Mouse (Mus musculus): Measurements from ENCODE around the gene Shb. TPM values are rescaled to one million over a fixed set of nuclear protein-coding genes. Genes with fewer than 3 reads are reported as not detected.

The Shb gene
- polyA plus RNA-seq, 1 experiment from 2014 or later, result 2.5 TPM

GRCm38 (mm10) chr4:45471654-45472556, 60.4 kb downstream of the Shb start:
- peaks cover 37% of the 10 kb centered on the region for H3K4me1 ChIP-seq (ENCODE audit: insufficient read depth)
- no peaks in the 10 kb centered on the region for H3K9me3 ChIP-seq (ENCODE audit: low read length)
- 52% methylated on average over 11 of the region's 11 CpGs for WGBS (ENCODE audit: insufficient replicate concordance)
- no peak overlapping the region for H3K4me2 ChIP-seq (ENCODE audit: low read depth, low read length)
- DNase-seq, result no peak
- no peak overlapping the region for H3K9ac ChIP-seq (replicated peaks)
- H3K27ac ChIP-seq (ENCODE audit: low read depth), result peak overlapping the region; percentile 64
- peak; percentile 44 for ATAC-seq
- H3K27me3 ChIP-seq (ENCODE audit: insufficient read depth, low read length), result no peaks in the 10 kb centered on the region
- H3K4me3 ChIP-seq (ENCODE audit: low read depth, low read length), result no peak overlapping the region
- TF ChIP-seq EP300 (IDR thresholded peaks at IDR 0.05; ENCODE audit: low read depth), result no peak
- no peak for TF ChIP-seq CTCF (IDR thresholded peaks at IDR 0.05; ENCODE audit: low read depth)
- peaks cover 8% of the 10 kb centered on the region; the same call in 1 of the 2 replicates for H3K36me3 ChIP-seq (replicated peaks; ENCODE audit: insufficient read depth, low read length)

GRCm38 (mm10) chr4:45469057-45469456, 63.2 kb downstream of the Shb start:
- Histone ChIP-seq H3K27ac (ENCODE audit: low read depth) (no peak overlapping the region), H3K4me2 (ENCODE audit: low read depth, low read length) (no peak overlapping the region), H3K4me3 (ENCODE audit: low read depth, low read length) (no peak overlapping the region), H3K9me3 (ENCODE audit: low read length) (no peaks in the 10 kb centered on the region), H3K4me1 (ENCODE audit: insufficient read depth) (peaks cover 39% of the 10 kb centered on the region), H3K27me3 (ENCODE audit: insufficient read depth, low read length) (no peaks in the 10 kb centered on the region), H3K36me3 (replicated peaks; ENCODE audit: insufficient read depth, low read length) (peaks cover 8% of the 10 kb centered on the region; the same call in 1 of the 2 replicates), H3K9ac (replicated peaks) (no peak overlapping the region)
- TF ChIP-seq CTCF (IDR thresholded peaks at IDR 0.05; ENCODE audit: low read depth) (no peak), EP300 (IDR thresholded peaks at IDR 0.05; ENCODE audit: low read depth) (no peak)
- no peak for ATAC-seq
- 73% methylated on average over 6 of the region's 6 CpGs for WGBS (ENCODE audit: insufficient replicate concordance)
- DNase-seq, result no peak

GRCm38 (mm10) chr4:45468507-45468906, 63.8 kb downstream of the Shb start:
- DNase-seq, result no peak
- Histone ChIP-seq H3K36me3 (replicated peaks; ENCODE audit: insufficient read depth, low read length) (peaks cover 8% of the 10 kb centered on the region; the same call in 1 of the 2 replicates), H3K9me3 (ENCODE audit: low read length) (no peaks in the 10 kb centered on the region), H3K4me2 (ENCODE audit: low read depth, low read length) (no peak overlapping the region), H3K27ac (ENCODE audit: low read depth) (no peak overlapping the region), H3K9ac (replicated peaks) (no peak overlapping the region), H3K27me3 (ENCODE audit: insufficient read depth, low read length) (no peaks in the 10 kb centered on the region), H3K4me1 (ENCODE audit: insufficient read depth) (peaks cover 34% of the 10 kb centered on the region), H3K4me3 (ENCODE audit: low read depth, low read length) (no peak overlapping the region)
- ATAC-seq, result no peak
- TF ChIP-seq CTCF (IDR thresholded peaks at IDR 0.05; ENCODE audit: low read depth) (no peak), EP300 (IDR thresholded peaks at IDR 0.05; ENCODE audit: low read depth) (no peak)
- WGBS (ENCODE audit: insufficient replicate concordance), result 68% methylated on average over 6 of the region's 6 CpGs

- H3K4me1 ChIP-seq (ENCODE audit: insufficient read depth), result peaks cover 35% of the 10 kb centered on the region
- peaks cover 8% of the 10 kb centered on the region; the same call in 1 of the 2 replicates for H3K36me3 ChIP-seq (replicated peaks; ENCODE audit: insufficient read depth, low read length)
- H3K9me3 ChIP-seq (ENCODE audit: low read length), result no peaks in the 10 kb centered on the region
- no peak overlapping the region for H3K27ac ChIP-seq (ENCODE audit: low read depth)
- no peak overlapping the region for H3K4me2 ChIP-seq (ENCODE audit: low read depth, low read length)
- no peak for TF ChIP-seq EP300 (IDR thresholded peaks at IDR 0.05; ENCODE audit: low read depth)
- no peak for TF ChIP-seq CTCF (IDR thresholded peaks at IDR 0.05; ENCODE audit: low read depth)
- ATAC-seq (no peak), DNase-seq (no peak)
- H3K4me3 ChIP-seq (ENCODE audit: low read depth, low read length), result no peak overlapping the region
- 70% methylated on average over 12 of the region's 12 CpGs for WGBS (ENCODE audit: insufficient replicate concordance)
- H3K9ac ChIP-seq (replicated peaks), result no peak overlapping the region
- H3K27me3 ChIP-seq (ENCODE audit: insufficient read depth, low read length), result no peaks in the 10 kb centered on the region
Observed at GRCm38 (mm10) chr4:45467115-45467912, 65.0 kb downstream of the Shb start.

- peaks cover 35% of the 10 kb centered on the region for H3K4me1 ChIP-seq (ENCODE audit: insufficient read depth)
- H3K9me3 ChIP-seq (ENCODE audit: low read length), result no peaks in the 10 kb centered on the region
- H3K9ac ChIP-seq (replicated peaks), result no peak overlapping the region
- 77% methylated on average over 9 of the region's 9 CpGs for WGBS (ENCODE audit: insufficient replicate concordance)
- TF ChIP-seq CTCF (IDR thresholded peaks at IDR 0.05; ENCODE audit: low read depth), result no peak
- H3K27ac ChIP-seq (ENCODE audit: low read depth), result no peak overlapping the region
- no peak overlapping the region for H3K4me3 ChIP-seq (ENCODE audit: low read depth, low read length)
- no peaks in the 10 kb centered on the region for H3K27me3 ChIP-seq (ENCODE audit: insufficient read depth, low read length)
- ATAC-seq (no peak), DNase-seq (no peak)
- no peak overlapping the region for H3K4me2 ChIP-seq (ENCODE audit: low read depth, low read length)
- no peaks in the 10 kb centered on the region for H3K36me3 ChIP-seq (replicated peaks; ENCODE audit: insufficient read depth, low read length)
Observed at GRCm38 (mm10) chr4:45464941-45465340, 67.3 kb downstream of the Shb start.

GRCm38 (mm10) chr4:45464528-45464927, 67.7 kb downstream of the Shb start:
- ATAC-seq, result no peak
- peaks cover 35% of the 10 kb centered on the region for H3K4me1 ChIP-seq (ENCODE audit: insufficient read depth)
- H3K27ac ChIP-seq (ENCODE audit: low read depth), result no peak overlapping the region
- DNase-seq, result no peak
- H3K27me3 ChIP-seq (ENCODE audit: insufficient read depth, low read length), result no peaks in the 10 kb centered on the region
- H3K9me3 ChIP-seq (ENCODE audit: low read length), result no peaks in the 10 kb centered on the region
- H3K36me3 ChIP-seq (replicated peaks; ENCODE audit: insufficient read depth, low read length), result no peaks in the 10 kb centered on the region
- WGBS (ENCODE audit: insufficient replicate concordance), result 74% methylated on average over 12 of the region's 12 CpGs
- H3K4me3 ChIP-seq (ENCODE audit: low read depth, low read length), result no peak overlapping the region
- H3K9ac ChIP-seq (replicated peaks), result no peak overlapping the region
- TF ChIP-seq EP300 (IDR thresholded peaks at IDR 0.05; ENCODE audit: low read depth) (no peak), CTCF (IDR thresholded peaks at IDR 0.05; ENCODE audit: low read depth) (no peak)
- no peak overlapping the region for H3K4me2 ChIP-seq (ENCODE audit: low read depth, low read length)

Measured in liver, postnatal 0 days (tissue).